Comparison of ENCODE assay signal across 27 mouse cellular contexts in genomic region chr11:100746546-100746945, GRCm38 (mm10). TPM values are rescaled to one million over a fixed set of nuclear protein-coding genes. Genes with fewer than 3 reads are reported as not detected.
"Had no signal": no experiment of that assay in that cellular context is flagged by ENCODE, and none has a peak within 500 bp of the region (broad histone marks: within the 10 kb centered on the region; RNA-seq: fewer than 3 reads in every experiment).

No protein-coding gene starts in this region.

- H3K4me3 ChIP-seq: lung, embryonic 15.5 days; megakaryocyte, embryonic 14.5 days; midbrain, embryonic 12.5 days; myocyte; neural tube, embryonic 13.5 days; neural tube, embryonic 15.5 days had no signal

- H3K27ac ChIP-seq: lung, embryonic 15.5 days; macrophage; midbrain, embryonic 12.5 days; neural tube, embryonic 13.5 days; neural tube, embryonic 15.5 days had no signal

- H3K9me3 ChIP-seq: lung, embryonic 15.5 days; midbrain, embryonic 12.5 days; neural tube, embryonic 13.5 days; neural tube, embryonic 15.5 days had no signal

- H3K9ac ChIP-seq: lung, embryonic 15.5 days; midbrain, embryonic 12.5 days; neural tube, embryonic 13.5 days; neural tube, embryonic 15.5 days had no signal

- H3K36me3 ChIP-seq: lung, embryonic 15.5 days had no signal

- ATAC-seq: lung, postnatal 0 days; midbrain, embryonic 16.5 days had no signal

- H3K4me2 ChIP-seq: lung, embryonic 15.5 days; midbrain, embryonic 12.5 days; neural tube, embryonic 13.5 days; neural tube, embryonic 15.5 days had no signal

- DNase-seq: lung, adult 2 months; lung, postnatal 14 days; lung, postnatal 36 days; midbrain, embryonic 14.5 days; retina, postnatal 1 day; right cerebral cortex, adult 18-20 months; right cerebral cortex, postnatal 25 days; right cerebral cortex, postnatal 4 days; spleen, adult 18-20 months; thymus, adult 18-20 months; thymus, postnatal 14 days; thymus, postnatal 36 days had no signal

- H3K4me1 ChIP-seq: lung, embryonic 15.5 days; midbrain, embryonic 12.5 days; neural tube, embryonic 13.5 days; neural tube, embryonic 15.5 days had no signal

RNA-seq across cellular contexts. Expression of gene Kcnh4, which starts 13.2 kb away (rescaled TPM):
- total RNA-seq: megakaryocyte progenitor cell, adult 5-6 weeks had no signal
- polyA plus RNA-seq: lung, embryonic 15.5 days; lung, postnatal 0 days; macrophage; thymus, postnatal 0 days had no signal

RNA-seq across cellular contexts. Expression of gene Hcrt, which starts 16.2 kb away (rescaled TPM):
- total RNA-seq: megakaryocyte progenitor cell, adult 5-6 weeks had no signal
- polyA plus RNA-seq: lung, adult 2 months; lung, embryonic 15.5 days; lung, postnatal 0 days; macrophage; midbrain, embryonic 12.5 days; midbrain, embryonic 14.5 days; myocyte; neural tube, embryonic 11.5 days; neural tube, embryonic 13.5 days; small intestine, adult 2 months; stomach, embryonic 14.5 days; stomach, embryonic 16.5 days had no signal

RNA-seq across cellular contexts. Expression of gene Hspb9, which starts 32.9 kb away (rescaled TPM):
- polyA plus RNA-seq: macrophage; midbrain, embryonic 16.5 days; neural tube, embryonic 11.5 days; neural tube, embryonic 15.5 days; small intestine, adult 2 months; thymus, postnatal 0 days had no signal
